Mouse (Mus musculus) spleen, postnatal 36 days (tissue): ENCODE results near the gene Sync.
A peak's percentile ranks its signal among the peaks of the same experiment; 100 is the strongest.

Experiments
- DNase-seq, 2 experiments: peaks; one replicate each; pipeline ENCODE4 v3.0.0; 2022; ENCODE audit warnings: low spot score in 2 of 2, mixed read lengths in 1 of 2

The Sync gene

DNA sequence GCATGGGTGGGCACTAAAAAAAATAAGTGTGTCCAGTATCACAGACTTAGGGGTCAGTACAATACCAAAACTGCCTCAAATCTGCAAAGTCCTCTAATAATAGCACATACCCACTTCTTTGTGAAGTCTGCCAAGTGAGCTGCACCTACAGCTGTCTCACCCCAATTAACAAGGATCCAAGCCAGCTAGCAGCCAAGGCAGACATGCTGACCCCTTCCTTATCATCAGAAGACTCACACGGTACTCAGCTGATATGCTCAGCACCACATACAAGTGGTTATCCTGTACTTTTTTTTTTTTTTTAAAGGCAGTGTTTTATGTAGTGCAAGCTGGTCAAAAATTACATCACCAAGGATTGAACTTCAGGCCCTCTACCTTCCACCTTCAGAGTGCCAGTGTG is 16.9 kb downstream of the Sync start:
- DNase-seq, result no peak

DNA sequence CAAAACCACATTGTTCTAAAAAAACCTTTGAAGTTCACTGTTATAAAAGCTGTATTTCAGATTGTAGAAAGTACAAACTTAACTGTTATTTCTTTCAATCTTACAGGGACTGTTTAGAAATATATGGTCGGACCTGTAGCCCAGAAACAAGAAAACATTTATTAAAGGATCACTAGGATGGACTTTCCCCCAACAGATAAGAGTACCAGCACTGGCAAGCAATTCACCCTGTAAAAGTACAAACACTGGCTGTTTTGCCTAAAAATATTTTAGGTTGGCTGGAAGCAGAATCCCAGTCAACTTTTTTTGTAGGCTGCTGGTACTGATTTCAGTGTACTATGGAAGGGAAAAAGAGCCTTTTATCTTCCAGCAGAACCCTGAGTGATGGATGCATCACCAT is 20.5 kb downstream of the Sync start:
- no peak for DNase-seq

DNA sequence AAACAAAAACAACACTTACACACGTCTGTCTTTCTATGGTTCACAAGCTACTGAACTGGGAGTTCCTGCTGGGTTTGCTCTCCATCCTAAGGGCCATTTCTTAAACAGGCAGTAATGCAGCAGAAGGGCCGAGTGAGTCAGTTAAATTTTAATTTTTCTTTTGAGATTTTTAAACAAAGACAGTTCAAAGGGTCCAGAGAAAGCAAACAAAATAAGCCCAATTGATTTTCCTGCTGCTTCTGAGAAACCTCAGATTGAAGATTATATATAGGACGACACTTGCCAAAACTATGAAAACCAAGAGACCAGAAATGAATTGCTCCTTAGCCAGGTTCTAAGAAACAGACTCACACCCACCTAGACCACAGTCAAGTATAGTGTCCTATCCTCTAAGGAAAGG is 26.5 kb downstream of the Sync start:
- DNase-seq, result no peak

DNA sequence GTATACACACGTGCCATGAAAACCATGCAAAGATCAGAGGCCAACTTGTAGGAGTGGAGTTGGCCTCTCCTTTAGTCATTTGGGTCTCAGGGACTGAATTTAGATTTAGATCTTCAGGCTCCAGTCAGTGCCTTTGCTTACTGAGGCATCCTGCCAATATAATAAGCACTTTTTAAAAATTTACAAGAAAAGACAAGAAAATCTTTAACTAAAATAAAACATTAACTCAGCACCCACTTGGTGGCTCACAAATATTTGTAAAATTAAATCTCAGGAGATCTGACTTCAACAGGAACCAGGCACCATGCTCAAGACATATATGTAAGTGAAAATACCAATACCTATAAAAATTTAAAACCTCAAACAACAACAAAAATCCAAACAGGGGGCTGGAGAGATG is 33.5 kb downstream of the Sync start:
- DNase-seq, result no peak

DNA sequence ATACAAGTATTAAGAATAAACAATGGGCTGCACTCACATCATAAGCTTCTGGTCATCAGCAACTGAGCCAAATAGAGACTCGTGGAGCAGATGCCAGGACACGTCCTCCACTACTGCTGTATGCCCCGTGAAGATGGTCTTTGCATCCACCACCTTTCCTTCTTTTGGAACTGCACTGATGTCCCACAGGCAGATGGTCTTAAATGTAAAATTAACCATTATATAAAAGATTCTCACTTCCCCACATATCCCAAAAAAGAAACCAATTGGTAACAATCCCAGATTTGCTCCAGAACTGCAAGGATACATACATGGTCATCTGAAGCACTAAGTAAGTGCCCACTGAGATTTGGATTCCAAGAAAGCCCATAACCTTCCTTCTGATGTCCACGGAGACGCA is 34.6 kb downstream of the Sync start:
- DNase-seq, result no peak

DNA sequence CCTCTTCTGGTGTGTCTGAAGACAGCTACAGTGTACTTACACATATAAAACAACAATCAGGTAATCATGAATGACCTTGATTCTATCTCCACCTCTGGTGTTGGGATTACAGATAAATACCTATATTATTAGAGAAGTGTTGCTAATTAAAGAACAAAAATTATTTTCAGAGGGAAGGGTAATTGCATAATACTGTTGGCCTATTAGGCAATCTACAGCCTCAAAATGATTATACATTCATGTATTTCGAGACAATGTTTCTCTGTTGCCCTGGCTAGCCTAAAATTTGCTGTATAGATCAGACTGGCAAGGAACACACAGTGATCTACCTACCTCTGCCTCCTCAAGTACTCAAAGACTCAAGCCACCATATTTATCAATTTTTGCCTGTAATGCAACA is 36.1 kb downstream of the Sync start:
- no peak for DNase-seq

DNA sequence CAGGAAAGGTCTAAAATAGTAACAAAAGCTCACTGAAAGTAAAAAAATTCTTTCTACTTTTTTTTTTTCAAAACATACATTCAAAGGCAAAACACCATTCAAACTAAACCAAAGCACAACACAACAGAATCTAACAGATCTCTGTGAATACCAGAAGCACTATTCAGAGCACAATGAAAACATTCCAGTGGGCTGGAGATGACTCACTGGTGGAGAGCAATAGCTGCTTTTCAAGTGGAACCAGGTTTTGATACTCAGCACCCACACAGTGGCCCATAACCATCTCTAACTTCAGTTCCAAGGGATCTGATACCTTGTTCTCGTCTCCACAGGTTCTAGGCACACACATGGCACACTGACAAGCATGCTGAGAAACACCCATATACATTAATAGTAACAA is 37.3 kb downstream of the Sync start:
- DNase-seq, result no peak

DNA sequence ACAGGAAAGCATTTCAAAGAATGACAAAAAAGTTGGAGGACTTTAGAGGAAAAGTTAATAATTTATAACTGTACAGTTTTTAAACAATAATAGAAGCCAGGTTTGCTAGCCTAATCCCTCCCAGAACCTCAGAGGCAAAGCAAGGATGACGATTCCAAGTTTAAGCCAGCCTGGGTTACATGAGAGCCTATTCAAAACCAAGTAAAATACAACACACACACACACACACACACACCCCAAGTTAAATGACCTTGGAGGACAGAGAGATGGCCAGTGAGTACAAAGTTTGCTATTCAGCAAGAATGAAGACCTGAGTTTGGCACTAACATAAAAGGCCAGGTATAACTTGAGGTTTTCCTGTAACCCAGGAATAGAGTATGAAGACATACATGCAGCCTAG is 38.8 kb downstream of the Sync start:
- no peak for DNase-seq

DNA sequence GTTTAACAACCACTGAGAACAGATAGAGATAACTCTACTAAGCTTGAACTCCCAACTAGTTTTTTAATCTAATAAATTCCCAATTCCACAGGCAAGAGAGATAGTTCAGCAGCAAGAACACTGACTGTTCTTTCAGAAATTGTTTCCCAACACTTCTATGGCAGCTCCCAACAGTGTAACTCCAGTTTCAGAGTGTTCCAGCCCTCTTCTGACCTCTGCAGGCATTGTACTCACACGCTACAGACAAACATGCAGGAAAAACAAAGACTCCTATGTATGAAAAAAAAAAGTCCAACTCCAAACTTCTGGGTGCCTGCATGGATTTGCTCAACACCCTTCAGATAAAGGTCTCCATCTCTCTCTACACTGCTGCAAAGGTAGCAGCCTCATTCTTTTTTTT is 45.4 kb downstream of the Sync start:
- no peak for DNase-seq

DNA sequence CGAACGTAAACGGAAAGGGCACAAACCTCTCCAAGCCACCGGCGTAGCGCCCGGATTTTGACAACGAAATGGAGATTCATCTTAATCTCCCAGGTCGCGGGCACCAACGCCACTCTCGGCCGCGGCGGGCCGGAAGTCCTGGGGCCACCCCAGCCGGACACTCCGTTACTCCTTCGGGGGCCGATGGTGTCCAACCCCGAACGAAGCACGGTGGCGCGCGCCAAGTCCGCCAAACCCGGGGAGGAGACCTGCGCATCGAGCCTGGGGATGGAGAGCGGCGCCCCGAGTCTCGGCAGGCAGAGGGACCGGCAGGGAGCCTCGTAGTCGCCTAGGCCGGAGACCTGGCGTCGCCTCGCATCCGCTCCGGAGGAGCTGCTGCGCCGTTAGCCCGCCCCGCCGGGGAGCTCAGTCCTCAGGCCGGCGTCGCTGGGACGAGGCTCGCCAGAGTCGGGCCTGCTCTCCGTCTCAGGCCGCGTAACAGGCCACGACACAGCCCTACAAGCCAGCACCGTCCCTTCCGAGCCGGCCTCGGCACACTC is 47.3 kb downstream of the Sync start:
- no peak for DNase-seq

DNA sequence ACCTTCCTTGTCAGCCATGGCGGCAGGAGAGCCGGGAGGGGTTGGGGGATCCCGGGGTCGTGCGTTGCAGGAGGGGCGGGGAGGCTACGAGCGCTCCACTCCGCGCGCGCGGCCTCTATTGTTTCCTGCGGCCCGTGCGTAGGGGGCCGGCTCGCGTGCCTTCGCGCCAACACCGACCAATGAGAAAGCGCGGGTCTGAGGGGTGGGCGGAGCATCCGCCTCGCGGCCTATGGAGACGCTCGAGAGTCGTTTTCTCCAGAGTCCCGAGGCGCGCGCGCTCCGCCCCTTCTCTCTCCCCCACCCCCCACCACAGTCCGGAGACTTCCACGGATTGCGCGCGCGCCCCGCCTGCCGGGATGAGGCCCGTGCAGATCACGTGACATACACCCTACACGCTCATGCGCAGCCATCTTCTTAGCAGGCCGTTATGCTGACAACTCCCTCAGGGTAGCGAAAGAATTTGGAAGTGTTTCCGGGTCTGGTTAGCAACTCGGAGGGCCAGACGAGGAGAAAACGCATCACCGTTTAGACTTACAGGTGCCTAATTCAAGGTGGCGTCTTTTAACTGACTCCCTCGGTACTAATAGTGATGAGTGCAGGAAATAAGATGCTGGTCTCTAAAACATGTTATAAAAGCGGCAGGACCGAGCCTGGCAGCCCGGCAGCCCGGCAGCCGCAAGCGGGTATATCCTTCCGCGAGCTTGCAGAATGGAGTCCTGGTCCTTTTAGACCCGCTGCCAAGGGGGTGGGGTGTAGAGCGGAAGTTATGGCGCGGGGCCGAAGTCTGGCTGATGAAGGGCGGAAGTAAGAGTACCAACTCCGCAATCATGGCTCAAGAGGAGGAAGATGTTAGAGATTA is 48.0 kb downstream of the Sync start, which contains the start of the genes Rbbp4 and Zbtb8os:
TSS of gene Rbbp4 (minus strand) at position 155 of the 859 bp plus-strand sequence.
TSS of gene Zbtb8os (plus strand) at position 480 of the 859 bp plus-strand sequence.
- peak; percentile 97 to 98 for DNase-seq

DNA sequence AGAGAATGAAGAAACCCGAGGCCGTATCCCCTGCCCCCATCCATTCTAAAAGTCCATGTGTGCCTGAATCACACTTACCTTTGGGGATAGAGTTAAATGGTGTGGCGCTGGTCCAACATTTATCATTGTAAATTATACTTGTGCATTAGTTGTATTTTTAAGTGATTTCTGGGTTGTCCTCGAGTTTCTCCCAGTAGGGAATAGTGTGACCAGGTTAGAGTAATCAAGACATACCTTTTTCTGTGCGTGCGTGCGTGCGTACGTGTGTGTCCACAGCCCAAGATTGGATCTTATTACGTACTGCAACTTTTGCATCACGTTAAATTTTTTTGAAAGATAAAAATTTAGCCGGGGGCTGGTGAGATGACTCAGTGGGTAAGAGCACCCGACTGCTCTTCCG is 48.9 kb downstream of the Sync start:
- DNase-seq, result no peak

DNA sequence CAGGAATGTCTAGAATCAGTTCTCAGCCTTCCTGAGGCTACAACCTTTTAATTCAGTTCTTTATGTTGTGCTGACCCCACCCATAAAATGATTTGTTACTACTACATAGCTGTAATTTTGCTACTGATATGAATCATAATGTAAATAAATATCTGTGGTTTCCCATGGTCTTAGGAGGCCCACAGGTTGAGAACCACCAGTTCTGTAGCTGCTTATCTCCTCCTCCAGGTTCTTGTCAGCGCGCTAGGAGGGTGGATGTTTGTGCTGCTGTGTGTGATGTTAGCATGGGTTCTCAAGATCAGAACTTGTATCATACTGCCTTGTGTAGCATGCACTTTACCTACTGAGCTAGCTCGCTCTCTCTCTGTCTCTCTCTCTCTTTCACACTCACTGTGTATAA is 52.3 kb downstream of the Sync start:
- DNase-seq, result no peak

DNA sequence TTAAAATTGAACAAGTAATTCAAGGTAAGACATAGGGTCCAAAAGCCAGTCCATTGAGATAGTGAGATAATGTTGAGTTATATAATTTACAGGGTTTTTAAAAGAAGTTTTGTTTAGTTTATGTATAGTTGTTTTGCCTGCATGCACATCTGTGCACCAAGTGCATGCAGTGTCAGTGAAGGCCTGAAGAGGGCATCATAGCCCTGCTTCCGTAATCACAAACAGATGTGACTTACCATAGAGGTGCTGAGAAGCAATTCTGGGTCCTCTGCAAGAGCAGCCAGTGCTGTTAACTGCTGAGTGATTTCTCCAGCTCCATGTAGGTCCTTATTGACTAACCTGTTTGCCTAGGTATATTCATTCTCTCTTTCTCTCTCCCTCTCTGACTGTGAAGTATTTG is 54.5 kb downstream of the Sync start:
- no peak for DNase-seq

DNA sequence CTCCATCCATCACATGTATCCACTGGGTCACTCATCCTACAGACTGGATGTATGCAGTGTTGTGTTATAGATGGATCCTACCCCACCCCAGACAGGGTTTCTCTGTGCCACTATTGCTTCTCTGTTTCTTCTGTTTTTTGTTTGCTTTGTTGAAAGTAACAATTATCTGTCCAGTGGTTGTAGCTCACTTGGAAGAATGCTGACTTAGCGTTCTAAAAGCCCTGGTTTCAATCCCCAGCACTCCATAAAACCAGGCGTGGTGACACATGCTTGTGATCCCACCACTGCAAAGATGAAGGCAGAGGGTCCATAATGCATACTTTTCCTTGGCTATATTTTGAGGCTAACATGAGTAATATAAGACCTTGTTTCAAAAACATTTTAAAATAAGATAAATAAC is 55.3 kb downstream of the Sync start:
- no peak for DNase-seq

DNA sequence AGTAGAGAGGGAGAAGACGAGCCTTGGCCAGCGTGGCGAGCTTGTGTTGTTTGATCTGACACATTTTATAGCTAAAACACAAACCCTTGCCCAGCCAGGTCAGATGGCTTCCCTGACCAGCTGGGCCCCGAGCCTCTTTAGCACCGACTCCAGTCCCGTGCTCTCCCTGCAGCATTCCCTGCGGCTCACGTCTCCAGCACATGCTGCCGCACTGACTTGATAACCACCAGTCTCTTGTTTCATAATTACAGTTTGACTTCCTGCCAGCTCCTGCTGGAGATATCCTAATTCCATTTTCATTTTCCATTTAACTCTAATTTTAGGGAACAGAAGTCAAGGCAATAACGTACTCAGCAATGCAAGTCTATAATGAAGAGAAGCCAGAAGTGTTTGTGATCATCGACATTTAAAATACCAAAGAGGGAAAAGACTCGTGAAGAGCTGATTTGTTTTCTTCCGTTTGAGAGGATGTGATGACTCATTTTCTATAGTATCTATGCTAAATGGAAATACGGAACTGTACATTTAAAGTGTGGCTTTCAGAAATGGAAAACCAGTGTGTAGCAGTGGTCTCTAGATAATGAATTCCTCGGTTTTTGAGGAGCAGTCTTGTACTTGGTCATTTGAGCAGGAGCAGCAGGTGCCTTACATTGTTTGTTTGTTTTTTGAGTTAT is 59.2 kb downstream of the Sync start:
- no peak for DNase-seq

DNA sequence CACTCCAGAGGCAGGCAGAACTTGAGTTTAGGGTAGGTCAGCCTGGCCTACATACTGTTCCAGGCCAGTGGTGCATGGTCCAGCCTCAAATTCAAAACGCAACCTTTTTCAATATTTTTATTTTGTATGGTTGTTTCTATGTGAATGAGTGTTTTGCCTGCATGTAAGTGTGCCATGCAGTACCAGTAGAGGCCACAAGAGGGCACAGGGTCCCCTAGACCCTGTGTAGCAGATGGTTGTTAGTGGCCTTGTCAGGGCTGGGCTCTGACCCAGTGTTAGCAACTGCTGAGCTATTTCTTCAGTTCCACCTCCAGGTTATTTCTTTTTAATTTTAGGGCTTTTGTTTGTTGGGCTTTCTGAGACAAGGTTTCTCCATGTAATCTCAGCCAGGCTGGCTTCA is 63.2 kb downstream of the Sync start:
- DNase-seq, result peak; percentile 54 to 62

DNA sequence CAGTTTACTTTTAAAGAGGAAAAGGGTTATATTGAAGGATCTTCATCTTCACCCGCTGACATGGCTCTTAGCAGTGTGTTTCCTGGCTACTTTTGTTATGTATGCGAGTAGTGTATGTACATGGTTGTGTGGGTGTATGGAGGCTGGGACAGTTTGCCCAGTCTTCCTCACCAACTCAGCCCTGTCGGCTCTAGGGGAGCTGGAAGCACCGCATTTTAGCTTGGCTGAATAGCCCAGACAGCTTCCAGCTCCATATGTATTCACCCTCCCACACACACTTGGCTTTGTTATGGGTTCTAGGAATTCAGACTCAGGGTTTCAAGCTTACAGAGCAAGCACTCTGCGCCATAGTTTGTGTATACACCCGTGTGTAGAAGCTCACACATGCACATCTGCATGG is 63.7 kb downstream of the Sync start:
- no peak for DNase-seq

DNA sequence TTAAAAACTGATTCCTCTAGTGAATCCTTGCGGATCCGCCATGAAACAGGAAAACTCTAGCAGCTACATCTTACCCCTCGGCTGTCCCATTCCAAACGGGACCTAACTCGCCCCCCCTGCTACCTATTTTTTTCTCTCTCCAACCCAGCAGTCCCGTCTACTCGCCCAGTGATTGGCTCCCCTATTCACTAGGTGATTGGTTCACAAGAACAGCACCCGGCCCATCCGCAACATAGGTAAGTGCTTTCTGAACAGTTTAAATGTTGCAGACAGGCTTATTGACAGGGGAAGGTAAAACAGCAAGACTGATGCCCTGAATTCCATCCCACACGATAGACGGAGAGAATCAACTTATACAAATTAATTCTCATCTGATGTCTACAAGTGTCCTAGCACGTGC is 65.8 kb downstream of the Sync start:
- DNase-seq, result no peak

DNA sequence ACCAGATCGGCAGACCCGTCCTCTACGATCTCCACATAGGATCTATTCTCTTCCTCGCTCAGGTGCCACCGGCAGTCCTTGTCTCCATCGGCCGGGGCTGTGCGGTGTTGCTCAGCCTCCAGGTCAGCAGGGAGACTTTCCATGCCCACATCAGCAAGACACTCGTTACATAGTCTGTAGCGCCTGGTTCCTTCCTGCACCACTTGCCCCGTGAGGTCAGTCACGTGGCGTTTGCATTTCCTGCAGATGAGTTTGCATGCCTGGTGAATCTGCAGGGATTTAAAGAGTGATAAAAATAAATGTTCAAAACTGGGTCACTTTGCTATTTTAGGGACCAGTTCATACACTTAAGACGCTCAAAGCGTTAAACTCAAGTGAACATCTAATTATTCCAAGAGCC is 66.8 kb downstream of the Sync start:
- DNase-seq, result peak; percentile 58 to 66

DNA sequence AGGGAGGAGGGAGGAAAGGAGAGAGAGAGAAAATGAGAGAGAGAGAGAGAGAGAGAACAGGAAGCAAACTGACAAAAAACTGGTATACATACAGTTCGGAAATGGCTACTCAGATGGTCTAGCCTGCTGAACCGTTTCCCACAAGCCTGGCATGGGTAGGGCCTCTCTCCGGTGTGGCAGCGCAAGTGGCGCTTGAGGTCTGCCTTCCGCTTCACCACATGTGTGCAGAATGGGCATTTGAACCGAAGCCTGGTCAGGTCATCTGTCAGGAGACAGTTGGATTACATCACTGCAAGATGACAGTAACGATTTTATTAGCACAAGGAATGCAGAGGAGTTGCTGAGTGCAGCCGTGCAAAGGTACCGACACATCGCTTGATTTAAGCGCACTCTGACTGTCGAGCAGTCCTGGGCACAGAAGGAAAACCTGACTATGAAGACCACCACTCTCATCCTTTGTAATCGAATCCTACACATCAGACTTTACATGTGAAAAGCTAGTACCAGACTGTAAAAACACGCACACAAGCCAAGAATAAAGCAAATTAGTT is 70.3 kb downstream of the Sync start:
- no peak for DNase-seq
